Mouse (Mus musculus): ENCODE measurements around the gene Gm21962. TPM values are rescaled to one million over a fixed set of nuclear protein-coding genes. Genes with fewer than 3 reads are reported as not detected.
"Not testable (repeated sequence)": the region's sequence is repeated elsewhere in the genome, so short reads cannot be mapped to it uniquely, and the experiment has no call there.

Gm21962 gene
- polyA plus RNA-seq (2015; fragmentation: Nextera tagmentation; extraction: Ambion mirVana): not detected in 2 replicates

DNA sequence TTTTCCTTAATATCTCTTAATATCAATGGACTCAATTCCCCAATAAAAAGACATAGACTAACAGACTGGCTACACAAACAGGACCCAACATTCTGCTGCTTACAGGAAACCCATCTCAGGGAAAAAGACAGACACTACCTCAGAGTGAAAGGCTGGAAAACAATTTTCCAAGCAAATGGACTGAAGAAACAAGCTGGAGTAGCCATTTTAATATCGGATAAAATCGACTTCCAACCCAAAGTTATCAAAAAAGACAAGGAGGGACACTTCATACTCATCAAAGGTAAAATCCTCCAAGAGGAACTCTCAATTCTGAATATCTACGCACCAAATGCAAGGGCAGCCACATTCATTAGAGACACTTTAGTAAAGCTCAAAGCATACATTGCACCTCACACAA, at the start of gene Gm21962:
Gene Gm21962 (plus strand): TSS at position 301 of the 400 bp plus-strand sequence.
- WGBS: no CpG with 5 or more reads among the region's 3 CpGs

GRCm38 (mm10) chr3:137622091-137622490, 49.2 kb upstream of the Gm21962 start:
- H3K27me3 ChIP-seq (ENCODE audit: control insufficient read depth, insufficient read depth, low read depth, low read length): peaks cover 4% of the 10 kb centered on the region; the same call in 1 of the 2 replicates
- H3K4me1 ChIP-seq (replicated peaks; ENCODE audit: control insufficient read depth, insufficient read depth, low read length): no peaks in the 10 kb centered on the region
- H3K4me3 ChIP-seq (ENCODE audit: low read length): no peak overlapping the region
- H3K9me3 ChIP-seq (ENCODE audit: control insufficient read depth, low read length): no peaks in the 10 kb centered on the region
- no peaks in the 10 kb centered on the region for H3K36me3 ChIP-seq (ENCODE audit: control insufficient read depth, insufficient read depth, low read length)
- no peak for ATAC-seq (ENCODE audit: low read depth)
- H3K27ac ChIP-seq (ENCODE audit: low read length): no peak overlapping the region
- WGBS: 32% methylated on average over 6 of the region's 6 CpGs
- no peak overlapping the region for H3K9ac ChIP-seq (ENCODE audit: low read length)
- H3K4me2 ChIP-seq (ENCODE audit: low read depth, low read length): no peak overlapping the region

More for the DNA sequence above, at the start of gene Gm21962:
- H3K27me3 ChIP-seq (ENCODE audit: control insufficient read depth, insufficient read depth, low read depth, low read length); ATAC-seq (ENCODE audit: low read depth); H3K4me3 ChIP-seq (ENCODE audit: low read length); H3K9me3 ChIP-seq (ENCODE audit: control insufficient read depth, low read length); H3K27ac ChIP-seq (ENCODE audit: low read length); H3K9ac ChIP-seq (ENCODE audit: low read length); H3K36me3 ChIP-seq (ENCODE audit: control insufficient read depth, insufficient read depth, low read length); H3K4me2 ChIP-seq (ENCODE audit: low read depth, low read length); H3K4me1 ChIP-seq (replicated peaks; ENCODE audit: control insufficient read depth, insufficient read depth, low read length): not testable (repeated sequence)

DNA sequence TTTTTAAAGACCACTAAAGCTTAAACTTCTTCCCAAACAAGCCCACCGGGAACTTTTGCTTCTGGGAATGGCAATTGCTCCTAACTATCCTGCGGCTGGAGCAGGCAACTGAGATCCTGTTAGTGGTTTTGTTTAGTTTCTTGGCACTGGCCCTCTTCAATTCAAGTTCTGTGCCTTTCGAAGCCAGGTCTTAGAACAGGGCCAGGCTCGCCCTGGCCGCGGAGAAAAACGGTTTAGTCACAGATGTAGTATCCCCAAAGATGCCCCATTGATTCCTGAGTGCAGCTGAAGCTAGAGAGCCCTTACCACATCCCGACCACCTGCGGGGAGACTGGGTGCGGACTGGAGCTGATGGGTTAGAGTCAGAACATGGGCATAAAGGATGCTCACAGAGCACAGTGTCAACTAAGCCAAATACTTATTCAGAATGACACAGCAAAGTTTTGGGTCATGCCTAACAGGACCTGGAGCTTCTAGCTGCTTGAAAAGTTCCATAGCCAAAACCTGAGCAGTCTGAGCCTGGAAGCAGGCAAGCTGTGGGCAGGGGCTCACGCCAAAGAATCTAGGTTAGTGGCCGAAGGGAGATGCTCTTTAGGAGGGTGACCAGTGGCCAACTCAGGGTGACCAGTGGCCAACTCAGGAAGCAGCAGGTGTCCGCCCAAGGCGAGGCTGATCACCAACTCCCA, 48.3 kb upstream of the Gm21962 start:
- H3K9ac ChIP-seq (ENCODE audit: low read length): peak overlapping the region; percentile 71
- peaks cover 4% of the 10 kb centered on the region; the same call in 1 of the 2 replicates for H3K27me3 ChIP-seq (ENCODE audit: control insufficient read depth, insufficient read depth, low read depth, low read length)
- no peaks in the 10 kb centered on the region for H3K9me3 ChIP-seq (ENCODE audit: control insufficient read depth, low read length)
- WGBS: 35% methylated on average over 14 of the region's 14 CpGs
- no peaks in the 10 kb centered on the region for H3K4me1 ChIP-seq (replicated peaks; ENCODE audit: control insufficient read depth, insufficient read depth, low read length)
- H3K4me2 ChIP-seq (ENCODE audit: low read depth, low read length): peak overlapping the region; percentile 84
- H3K36me3 ChIP-seq (ENCODE audit: control insufficient read depth, insufficient read depth, low read length): no peaks in the 10 kb centered on the region
- peak overlapping the region; percentile 69 for H3K4me3 ChIP-seq (ENCODE audit: low read length)
- no peak overlapping the region for H3K27ac ChIP-seq (ENCODE audit: low read length)
- no peak for ATAC-seq (ENCODE audit: low read depth)

- Histone ChIP-seq H3K9me3 (ENCODE audit: control insufficient read depth, low read length) (no peaks in the 10 kb centered on the region), H3K27ac (ENCODE audit: low read length) (0 out of 2 replicates have a peak overlapping the region, but pooled peaks have one; percentile 30)
- ATAC-seq (ENCODE audit: low read depth): peak; percentile 97
Measured at GRCm38 (mm10) chr3:137623581-137624362, 47.6 kb upstream of the Gm21962 start.

DNA sequence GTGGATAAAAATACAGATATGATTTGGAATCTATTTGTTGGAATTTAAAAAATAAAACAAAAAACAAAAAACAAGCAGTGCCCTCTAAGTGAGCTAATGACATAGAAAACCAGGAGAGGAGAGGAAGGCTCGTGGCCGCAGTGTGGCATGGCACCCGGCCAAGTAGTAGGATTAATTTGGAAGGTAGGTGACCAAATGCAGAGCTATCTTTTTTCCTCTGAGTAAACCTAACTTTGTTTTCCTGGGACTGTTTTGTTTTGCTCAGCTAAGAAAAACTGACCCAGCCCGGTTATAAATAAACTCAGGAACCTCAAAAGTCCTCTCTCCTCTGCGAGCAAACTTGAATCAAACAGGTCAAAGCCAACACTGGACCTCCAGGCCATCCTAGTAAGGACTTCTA, 46.3 kb upstream of the Gm21962 start:
- peaks cover 4% of the 10 kb centered on the region; the same call in 1 of the 2 replicates for H3K27me3 ChIP-seq (ENCODE audit: control insufficient read depth, insufficient read depth, low read depth, low read length)
- 73% methylated on average over 5 of the region's 5 CpGs for WGBS
- no peaks in the 10 kb centered on the region for H3K4me1 ChIP-seq (replicated peaks; ENCODE audit: control insufficient read depth, insufficient read depth, low read length)
- no peaks in the 10 kb centered on the region for H3K9me3 ChIP-seq (ENCODE audit: control insufficient read depth, low read length)
- H3K9ac ChIP-seq (ENCODE audit: low read length): no peak overlapping the region
- H3K36me3 ChIP-seq (ENCODE audit: control insufficient read depth, insufficient read depth, low read length): no peaks in the 10 kb centered on the region
- ATAC-seq (ENCODE audit: low read depth): no peak
- H3K4me2 ChIP-seq (ENCODE audit: low read depth, low read length): no peak overlapping the region
- no peak overlapping the region for H3K4me3 ChIP-seq (ENCODE audit: low read length)
- no peak overlapping the region for H3K27ac ChIP-seq (ENCODE audit: low read length)

More at GRCm38 (mm10) chr3:137623581-137624362, 47.6 kb upstream of the Gm21962 start:
- Histone ChIP-seq H3K27me3 (ENCODE audit: control insufficient read depth, insufficient read depth, low read depth, low read length) (peaks cover 4% of the 10 kb centered on the region; the same call in 1 of the 2 replicates), H3K9ac (ENCODE audit: low read length) (peak overlapping the region; percentile 71), H3K36me3 (ENCODE audit: control insufficient read depth, insufficient read depth, low read length) (no peaks in the 10 kb centered on the region), H3K4me3 (ENCODE audit: low read length) (peak overlapping the region; percentile 69), H3K4me1 (replicated peaks; ENCODE audit: control insufficient read depth, insufficient read depth, low read length) (no peaks in the 10 kb centered on the region), H3K4me2 (ENCODE audit: low read depth, low read length) (peak overlapping the region; percentile 84)
- WGBS: 1% methylated on average over 42 of the region's 47 CpGs

- Histone ChIP-seq H3K4me2 (ENCODE audit: low read depth, low read length) (no peak overlapping the region), H3K27ac (ENCODE audit: low read length) (no peak overlapping the region), H3K27me3 (ENCODE audit: control insufficient read depth, insufficient read depth, low read depth, low read length) (no peaks in the 10 kb centered on the region), H3K9me3 (ENCODE audit: control insufficient read depth, low read length) (no peaks in the 10 kb centered on the region), H3K36me3 (ENCODE audit: control insufficient read depth, insufficient read depth, low read length) (no peaks in the 10 kb centered on the region), H3K9ac (ENCODE audit: low read length) (no peak overlapping the region), H3K4me1 (replicated peaks; ENCODE audit: control insufficient read depth, insufficient read depth, low read length) (no peaks in the 10 kb centered on the region), H3K4me3 (ENCODE audit: low read length) (no peak overlapping the region)
- no peak for ATAC-seq (ENCODE audit: low read depth)
- 77% methylated on average over 10 of the region's 10 CpGs for WGBS
Measured at GRCm38 (mm10) chr3:137633726-137634125, 37.6 kb upstream of the Gm21962 start.

GRCm38 (mm10) chr3:137636571-137636970, 34.8 kb upstream of the Gm21962 start:
- Histone ChIP-seq H3K27me3 (ENCODE audit: control insufficient read depth, insufficient read depth, low read depth, low read length) (no peaks in the 10 kb centered on the region), H3K4me1 (replicated peaks; ENCODE audit: control insufficient read depth, insufficient read depth, low read length) (no peaks in the 10 kb centered on the region), H3K36me3 (ENCODE audit: control insufficient read depth, insufficient read depth, low read length) (no peaks in the 10 kb centered on the region), H3K27ac (ENCODE audit: low read length) (no peak overlapping the region), H3K4me2 (ENCODE audit: low read depth, low read length) (no peak overlapping the region), H3K9me3 (ENCODE audit: control insufficient read depth, low read length) (no peaks in the 10 kb centered on the region), H3K9ac (ENCODE audit: low read length) (no peak overlapping the region), H3K4me3 (ENCODE audit: low read length) (no peak overlapping the region)
- WGBS: 84% methylated on average over 4 of the region's 4 CpGs
- ATAC-seq (ENCODE audit: low read depth): no peak

DNA sequence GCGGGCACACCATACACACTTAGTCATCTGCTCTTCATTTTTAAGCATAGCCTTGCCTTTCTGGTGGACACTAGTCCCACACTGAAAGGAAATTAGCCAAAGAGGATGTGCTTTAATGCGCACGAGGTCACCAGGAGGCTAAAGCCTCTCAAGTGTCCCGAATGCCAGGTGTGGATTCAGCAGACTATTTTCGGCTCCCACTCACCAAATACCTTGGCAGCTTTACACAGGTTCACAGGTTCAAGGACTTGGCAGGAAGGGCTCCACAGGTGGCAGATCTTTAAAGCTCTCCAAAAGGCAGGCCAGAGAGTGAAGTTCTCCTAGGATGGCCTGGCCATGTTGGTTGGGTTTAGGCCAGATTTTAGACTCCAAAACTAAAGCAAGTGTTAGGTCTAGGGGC, 30.1 kb upstream of the Gm21962 start:
- 74% methylated on average over 5 of the region's 5 CpGs for WGBS
- no peak overlapping the region for H3K27ac ChIP-seq (ENCODE audit: low read length)
- no peaks in the 10 kb centered on the region for H3K4me1 ChIP-seq (replicated peaks; ENCODE audit: control insufficient read depth, insufficient read depth, low read length)
- no peak for ATAC-seq (ENCODE audit: low read depth)
- H3K4me2 ChIP-seq (ENCODE audit: low read depth, low read length): no peak overlapping the region
- H3K9me3 ChIP-seq (ENCODE audit: control insufficient read depth, low read length): no peaks in the 10 kb centered on the region
- H3K27me3 ChIP-seq (ENCODE audit: control insufficient read depth, insufficient read depth, low read depth, low read length): no peaks in the 10 kb centered on the region
- no peak overlapping the region for H3K4me3 ChIP-seq (ENCODE audit: low read length)
- H3K36me3 ChIP-seq (ENCODE audit: control insufficient read depth, insufficient read depth, low read length): no peaks in the 10 kb centered on the region
- H3K9ac ChIP-seq (ENCODE audit: low read length): no peak overlapping the region

DNA sequence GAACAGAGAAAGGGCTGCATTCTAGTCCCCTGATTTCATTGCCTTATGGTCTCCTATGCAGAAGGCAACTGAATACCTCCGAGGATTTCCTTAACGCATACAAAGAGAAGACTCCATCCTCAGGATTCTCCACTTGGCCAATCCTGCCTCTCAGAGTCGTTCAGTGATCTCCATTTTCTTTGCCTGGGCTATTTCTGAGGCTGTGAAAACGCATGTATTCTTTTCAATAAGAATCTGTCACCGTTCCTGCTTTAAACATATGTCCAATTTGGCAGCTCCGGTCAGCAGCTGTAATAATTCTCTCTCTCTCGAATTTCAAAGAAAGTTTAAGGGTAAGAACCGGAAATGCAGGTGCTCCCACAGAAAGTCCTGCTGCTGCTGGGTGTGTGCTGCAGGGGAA, 29.2 kb upstream of the Gm21962 start:
- H3K4me2 ChIP-seq (ENCODE audit: low read depth, low read length): no peak overlapping the region
- no peaks in the 10 kb centered on the region for H3K27me3 ChIP-seq (ENCODE audit: control insufficient read depth, insufficient read depth, low read depth, low read length)
- H3K4me3 ChIP-seq (ENCODE audit: low read length): no peak overlapping the region
- no peaks in the 10 kb centered on the region for H3K9me3 ChIP-seq (ENCODE audit: control insufficient read depth, low read length)
- no peaks in the 10 kb centered on the region for H3K4me1 ChIP-seq (replicated peaks; ENCODE audit: control insufficient read depth, insufficient read depth, low read length)
- H3K9ac ChIP-seq (ENCODE audit: low read length): no peak overlapping the region
- H3K27ac ChIP-seq (ENCODE audit: low read length): no peak overlapping the region
- H3K36me3 ChIP-seq (ENCODE audit: control insufficient read depth, insufficient read depth, low read length): no peaks in the 10 kb centered on the region
- no peak for ATAC-seq (ENCODE audit: low read depth)
- 59% methylated on average over 8 of the region's 8 CpGs for WGBS

Data from lung, embryonic 16.5 days (tissue).